Mouse (Mus musculus) heart, embryonic 12.5 days (tissue): ENCODE measurements at regions not wholly inside any gene's neighbourhood (a gene's known extent, or its start where the extent isn't known, plus 50 kb on each side); places are given as distances from the start of the nearest gene placed in this dataset.

Experiments
- ATAC-seq: fragments of 200-750 bp; cut with Nextera tagmentation; 2 replicates; pipeline ENCODE4 v1.8.0; 2017; ENCODE audit warnings: moderate TSS enrichment, moderate library complexity; ENCODE audit not compliant: insufficient number of reproducible peaks, low FRiP score
- H3K27ac ChIP-seq: fragments of 300-500 bp; sonication (generic); 2 replicates; pipeline ENCODE4 v1.5.1; 2016; ENCODE audit warnings: mild to moderate bottlenecking, moderate library complexity; ENCODE audit not compliant: poor library complexity, severe bottlenecking
- H3K27me3 ChIP-seq: fragments of 300-500 bp; sonication (generic); replicated peaks from 2 replicates; pipeline ENCODE4 v1.6.1; 2016; ENCODE audit warnings: mild to moderate bottlenecking, moderate library complexity
- H3K36me3 ChIP-seq: fragments of 300-500 bp; sonication (generic); 2 replicates; pipeline ENCODE4 v1.6.1; 2016; ENCODE audit warnings: mild to moderate bottlenecking, moderate library complexity
- H3K4me1 ChIP-seq: fragments of 300-500 bp; sonication (generic); replicated peaks from 2 replicates; pipeline ENCODE4 v1.6.1; 2016; ENCODE audit warnings: mild to moderate bottlenecking
- H3K4me2 ChIP-seq: fragments of 300-500 bp; sonication (generic); 2 replicates; pipeline ENCODE4 v1.6.1; 2016; ENCODE audit warnings: mild to moderate bottlenecking, moderate library complexity
- H3K4me3 ChIP-seq: fragments of 300-500 bp; sonication (generic); 2 replicates; pipeline ENCODE4 v1.5.1; 2016; ENCODE audit warnings: mild to moderate bottlenecking
- H3K9ac ChIP-seq: fragments of 300-500 bp; sonication (generic); 2 replicates; pipeline ENCODE4 v1.6.1; 2016; ENCODE audit warnings: mild to moderate bottlenecking, moderate library complexity
- H3K9me3 ChIP-seq: fragments of 300-500 bp; sonication (generic); replicated peaks from 2 replicates; pipeline ENCODE4 v1.6.1; 2016; ENCODE audit warnings: mild to moderate bottlenecking, moderate library complexity
- WGBS: fragments of 180-500 bp; shearing (Covaris S2); methylation state at CpG from one replicate; pipeline ENCODE4 v1.1.7; 2016; 5-methylcytosine and 5-hydroxymethylcytosine counted together

DNA sequence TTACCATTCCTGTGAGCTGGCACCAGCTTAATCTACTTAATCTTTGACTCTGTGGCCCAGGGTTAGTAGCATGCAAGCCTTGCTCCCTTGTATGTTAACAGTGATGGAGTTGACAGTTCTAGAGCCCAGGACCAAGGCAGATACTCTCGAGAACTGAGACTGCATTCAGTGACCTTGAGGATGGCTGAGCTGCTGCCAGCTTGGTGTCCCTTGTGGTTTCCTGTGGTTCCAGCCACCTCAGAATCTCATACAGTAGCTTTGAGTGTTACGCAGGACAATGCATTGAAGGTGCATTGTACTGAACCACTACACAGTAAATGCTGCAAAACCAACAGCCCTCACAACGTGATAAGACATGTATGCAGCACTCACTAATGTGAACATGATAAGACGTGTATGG is 90.6 kb downstream of the Zfp706 start:
- Histone ChIP-seq H3K9ac (no peak overlapping the region), H3K4me3 (no peak overlapping the region), H3K4me1 (peaks cover 23% of the 10 kb centered on the region), H3K9me3 (no peaks in the 10 kb centered on the region), H3K4me2 (no peak overlapping the region), H3K36me3 (no peaks in the 10 kb centered on the region), H3K27me3 (no peaks in the 10 kb centered on the region), H3K27ac (peak overlapping the region; percentile 7; the same call in 1 of the 2 replicates)
- no peak for ATAC-seq
- 30% methylated on average over 4 of the region's 4 CpGs for WGBS

DNA sequence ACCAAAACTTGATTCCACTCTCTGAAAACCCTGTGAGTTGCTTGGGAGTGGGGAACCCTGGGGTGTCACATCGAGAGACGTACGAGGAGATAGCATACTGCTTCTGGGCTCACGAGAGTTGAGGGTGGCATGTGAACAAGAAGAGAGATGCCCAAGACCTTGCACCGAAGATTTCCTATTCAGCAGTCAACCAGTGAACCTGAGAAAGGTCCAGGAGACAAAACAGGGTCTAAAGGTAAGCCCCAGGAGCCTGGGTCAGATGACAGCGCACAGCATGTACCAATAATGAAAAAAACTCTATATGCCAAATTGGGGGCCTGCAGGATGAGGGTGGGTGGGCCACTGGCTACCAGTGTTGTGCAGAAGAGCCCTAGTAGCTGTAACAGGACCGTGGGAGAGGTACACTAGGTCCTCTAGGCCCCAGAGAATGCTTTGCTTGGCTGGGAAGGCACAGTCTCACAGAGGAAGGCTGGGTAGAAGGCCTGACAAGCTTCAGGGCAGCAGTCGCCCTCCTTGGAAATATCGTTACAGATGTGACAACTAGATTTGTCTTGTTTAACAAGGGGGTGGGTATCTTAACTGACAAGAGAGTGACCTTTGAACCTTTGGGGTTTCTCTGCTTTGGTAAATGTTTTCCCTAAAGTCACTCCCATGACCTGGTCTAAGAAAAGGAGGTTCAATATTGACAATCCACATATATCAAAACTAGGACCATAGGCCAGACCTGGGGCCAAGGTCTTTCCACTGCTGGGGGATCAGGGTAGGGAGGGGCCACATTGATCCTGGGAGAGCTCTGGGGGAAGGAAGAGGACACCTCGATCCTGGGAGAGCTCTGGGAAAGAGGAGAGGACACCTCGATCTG is 93.1 kb downstream of the Zfp706 start:
- H3K4me1 ChIP-seq = peaks cover 26% of the 10 kb centered on the region
- no peaks in the 10 kb centered on the region for H3K36me3 ChIP-seq
- H3K9me3 ChIP-seq = no peaks in the 10 kb centered on the region
- no peaks in the 10 kb centered on the region for H3K27me3 ChIP-seq
- 78% methylated on average over 11 of the region's 11 CpGs for WGBS
- no peak overlapping the region for H3K4me2 ChIP-seq
- no peak overlapping the region for H3K9ac ChIP-seq
- H3K4me3 ChIP-seq = no peak overlapping the region
- no peak overlapping the region for H3K27ac ChIP-seq
- no peak for ATAC-seq

DNA sequence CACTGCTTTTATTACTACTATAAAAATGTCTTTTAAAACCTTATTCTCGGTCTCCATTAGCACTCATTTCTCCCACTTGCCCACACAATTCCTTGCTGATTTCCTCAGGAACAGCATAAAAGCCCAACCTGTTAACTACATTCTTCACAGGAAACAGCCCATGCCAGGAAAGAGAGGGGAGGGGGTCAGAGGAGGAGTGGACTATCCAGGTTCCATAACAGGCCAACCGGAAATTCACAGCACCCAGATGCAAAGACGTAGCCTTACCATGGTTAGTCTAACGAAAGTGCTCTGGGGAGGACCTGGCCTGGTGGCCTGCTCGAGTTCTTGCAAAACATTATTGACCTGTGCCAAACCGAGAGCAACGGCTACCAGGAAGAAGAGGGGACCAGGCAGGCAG is 94.3 kb downstream of the Zfp706 start:
- Histone ChIP-seq H3K4me3 (no peak overlapping the region), H3K9me3 (no peaks in the 10 kb centered on the region), H3K27ac (no peak overlapping the region), H3K9ac (no peak overlapping the region), H3K27me3 (no peaks in the 10 kb centered on the region), H3K36me3 (no peaks in the 10 kb centered on the region), H3K4me1 (peaks cover 17% of the 10 kb centered on the region), H3K4me2 (no peak overlapping the region)
- 79% methylated on average over 7 of the region's 7 CpGs for WGBS
- ATAC-seq = no peak

DNA sequence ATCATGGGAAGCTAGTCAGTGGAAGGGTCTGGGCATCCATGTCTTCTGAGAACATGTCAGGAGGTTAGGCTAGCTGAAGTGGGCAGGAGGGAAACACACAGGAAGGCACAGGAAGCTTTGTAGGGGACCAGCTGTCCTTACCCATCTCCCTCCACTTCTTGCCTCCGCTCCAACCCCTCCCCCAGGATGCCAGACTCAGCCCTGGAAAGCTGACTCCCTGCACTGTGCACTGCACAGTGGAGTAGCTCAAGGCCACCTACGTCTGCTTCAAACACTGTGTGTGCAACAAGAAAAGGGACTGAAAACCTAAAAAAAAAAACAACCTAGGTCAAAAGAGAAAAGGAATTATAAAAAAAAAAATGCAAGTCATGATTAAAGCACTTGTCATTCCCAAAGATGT is 97.3 kb downstream of the Zfp706 start:
- no peak overlapping the region for H3K4me2 ChIP-seq
- 62% methylated on average over 2 of the region's 2 CpGs for WGBS
- H3K9ac ChIP-seq = no peak overlapping the region
- no peak overlapping the region for H3K27ac ChIP-seq
- no peaks in the 10 kb centered on the region for H3K27me3 ChIP-seq
- H3K9me3 ChIP-seq = no peaks in the 10 kb centered on the region
- no peak overlapping the region for H3K4me3 ChIP-seq
- peaks cover 3% of the 10 kb centered on the region; the same call in 1 of the 2 replicates for H3K4me1 ChIP-seq
- H3K36me3 ChIP-seq = no peaks in the 10 kb centered on the region
- ATAC-seq = no peak

DNA sequence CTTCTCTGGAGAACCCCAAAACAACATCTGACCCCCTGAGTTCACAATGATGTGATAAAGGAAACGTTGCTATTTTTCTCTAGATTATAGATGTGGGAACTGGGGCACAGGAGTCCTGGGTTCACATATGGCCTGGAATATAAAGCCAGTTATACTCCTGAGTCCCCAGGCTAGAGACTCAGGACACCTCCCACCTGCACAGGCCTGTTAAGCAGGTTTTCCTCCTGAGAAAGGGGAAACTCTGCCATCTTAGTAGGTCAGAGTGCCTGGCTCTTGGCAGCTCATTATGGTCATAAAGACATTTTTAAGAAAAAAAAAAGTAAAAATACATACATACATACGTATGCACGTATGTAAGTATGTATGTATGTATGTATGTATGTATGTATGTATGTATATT is 98.1 kb downstream of the Zfp706 start:
- Histone ChIP-seq H3K4me3 (no peak overlapping the region), H3K4me2 (no peak overlapping the region), H3K27ac (no peak overlapping the region), H3K4me1 (peaks cover 3% of the 10 kb centered on the region; the same call in 1 of the 2 replicates), H3K27me3 (no peaks in the 10 kb centered on the region), H3K9me3 (no peaks in the 10 kb centered on the region), H3K9ac (no peak overlapping the region), H3K36me3 (no peaks in the 10 kb centered on the region)
- ATAC-seq = no peak
- 72% methylated on average over 3 of the region's 3 CpGs for WGBS

DNA sequence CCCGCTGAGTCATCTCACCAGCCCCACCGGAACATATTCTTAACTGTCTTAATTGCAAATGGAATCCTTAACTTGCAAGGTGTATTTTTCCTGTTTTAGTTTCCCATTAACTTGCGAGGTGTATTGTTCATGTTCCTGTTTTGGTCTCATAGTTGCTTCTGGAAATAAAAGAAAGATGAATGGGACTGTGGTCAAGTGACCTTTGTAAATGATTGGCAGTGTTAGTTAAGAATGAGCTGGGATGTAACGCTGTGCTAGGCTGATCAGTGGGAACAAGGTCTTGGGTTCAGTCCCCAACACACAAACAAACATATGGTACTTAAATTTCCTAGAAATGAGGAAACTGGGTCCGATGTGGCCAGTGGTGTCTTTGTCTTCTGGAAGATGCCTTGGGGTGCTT is 100.8 kb downstream of the Zfp706 start:
- Histone ChIP-seq H3K9me3 (no peaks in the 10 kb centered on the region), H3K27me3 (no peaks in the 10 kb centered on the region), H3K4me2 (no peak overlapping the region), H3K4me3 (no peak overlapping the region), H3K4me1 (peaks cover 15% of the 10 kb centered on the region), H3K36me3 (no peaks in the 10 kb centered on the region), H3K27ac (no peak overlapping the region), H3K9ac (no peak overlapping the region)
- 82% methylated on average over 5 of the region's 5 CpGs for WGBS
- no peak for ATAC-seq

DNA sequence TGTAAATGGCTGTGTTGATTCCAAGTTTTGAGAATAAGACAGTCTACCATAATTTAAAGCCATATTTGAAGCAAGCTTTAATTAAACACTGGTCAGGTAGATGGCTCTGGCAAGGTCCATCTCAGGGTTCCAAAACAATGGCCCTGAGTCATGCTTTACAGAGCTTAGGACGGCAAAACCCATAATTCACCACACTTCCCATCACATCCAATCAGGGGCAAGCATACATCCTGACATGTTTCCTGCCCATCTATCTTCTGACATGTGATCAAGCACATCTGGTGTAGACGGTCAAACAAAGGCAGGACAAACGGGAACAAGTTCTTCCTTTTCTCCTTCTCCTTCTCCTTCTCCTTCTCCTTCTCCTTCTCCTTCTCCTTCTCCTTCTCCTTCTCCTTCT is 101.5 kb downstream of the Zfp706 start:
- no peak for ATAC-seq
- no peaks in the 10 kb centered on the region for H3K36me3 ChIP-seq
- H3K4me3 ChIP-seq = no peak overlapping the region
- no peak overlapping the region for H3K9ac ChIP-seq
- 59% methylated on average over 3 of the region's 3 CpGs for WGBS
- H3K4me2 ChIP-seq = no peak overlapping the region
- H3K27ac ChIP-seq = no peak overlapping the region
- H3K27me3 ChIP-seq = no peaks in the 10 kb centered on the region
- H3K4me1 ChIP-seq = peaks cover 22% of the 10 kb centered on the region
- no peaks in the 10 kb centered on the region for H3K9me3 ChIP-seq

DNA sequence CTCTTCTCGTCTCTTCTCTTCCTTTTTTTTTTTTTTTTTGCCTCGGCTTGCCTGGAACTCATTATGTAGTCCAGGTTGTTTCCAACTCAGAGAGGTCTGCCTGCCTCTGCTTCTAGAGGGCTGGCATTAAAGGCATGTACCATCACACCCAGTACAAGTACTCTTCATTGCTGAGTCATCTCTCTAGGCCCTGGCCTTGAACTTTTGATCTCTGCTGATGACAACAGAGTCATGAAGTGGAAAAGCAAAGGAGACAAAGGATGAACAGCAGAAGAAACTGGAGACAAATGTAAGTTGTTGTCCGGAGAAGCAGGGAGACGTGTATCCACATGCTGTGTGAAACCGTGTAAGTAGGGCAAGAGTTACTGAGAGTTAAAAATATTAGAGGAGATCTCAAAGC is 103.7 kb downstream of the Zfp706 start:
- Histone ChIP-seq H3K27ac (no peak overlapping the region), H3K9me3 (no peaks in the 10 kb centered on the region)
- WGBS = 74% methylated on average over 5 of the region's 5 CpGs

DNA sequence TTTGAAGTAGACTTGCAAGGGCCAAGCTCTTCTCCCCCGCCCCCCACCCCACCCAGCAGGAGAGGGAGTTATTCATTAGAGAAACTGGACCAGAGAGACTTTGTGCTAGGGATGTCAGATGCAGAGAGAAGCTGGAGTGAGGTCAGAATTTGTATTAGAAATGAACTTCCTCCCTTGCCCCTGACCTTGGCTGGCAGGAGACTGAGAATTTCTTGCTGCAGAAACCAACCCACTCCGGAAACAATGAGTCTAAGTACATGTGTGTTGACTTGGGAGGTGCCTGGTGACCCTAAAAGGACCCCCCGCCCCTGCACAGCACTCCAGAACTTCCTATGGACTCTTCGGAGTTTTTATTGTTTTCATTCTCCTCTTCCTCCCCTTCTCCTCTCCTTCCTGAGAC is 104.3 kb downstream of the Zfp706 start:
- 47% methylated on average over 4 of the region's 4 CpGs for WGBS
- H3K27ac ChIP-seq = peak overlapping the region; percentile 52; the same call in 1 of the 2 replicates
- peaks cover 32% of the 10 kb centered on the region for H3K4me1 ChIP-seq
- no peak overlapping the region for H3K9ac ChIP-seq
- H3K27me3 ChIP-seq = no peaks in the 10 kb centered on the region
- no peak overlapping the region for H3K4me2 ChIP-seq
- no peak overlapping the region for H3K4me3 ChIP-seq
- no peaks in the 10 kb centered on the region for H3K9me3 ChIP-seq
- no peaks in the 10 kb centered on the region for H3K36me3 ChIP-seq
- ATAC-seq = peak; percentile 9; the same call in 1 of the 2 replicates

More for the DNA sequence above, 103.7 kb downstream of the Zfp706 start:
- Histone ChIP-seq H3K4me2 (no peak overlapping the region), H3K36me3 (no peaks in the 10 kb centered on the region), H3K4me1 (peaks cover 32% of the 10 kb centered on the region), H3K4me3 (no peak overlapping the region), H3K27me3 (no peaks in the 10 kb centered on the region), H3K9ac (no peak overlapping the region)
- no peak for ATAC-seq

DNA sequence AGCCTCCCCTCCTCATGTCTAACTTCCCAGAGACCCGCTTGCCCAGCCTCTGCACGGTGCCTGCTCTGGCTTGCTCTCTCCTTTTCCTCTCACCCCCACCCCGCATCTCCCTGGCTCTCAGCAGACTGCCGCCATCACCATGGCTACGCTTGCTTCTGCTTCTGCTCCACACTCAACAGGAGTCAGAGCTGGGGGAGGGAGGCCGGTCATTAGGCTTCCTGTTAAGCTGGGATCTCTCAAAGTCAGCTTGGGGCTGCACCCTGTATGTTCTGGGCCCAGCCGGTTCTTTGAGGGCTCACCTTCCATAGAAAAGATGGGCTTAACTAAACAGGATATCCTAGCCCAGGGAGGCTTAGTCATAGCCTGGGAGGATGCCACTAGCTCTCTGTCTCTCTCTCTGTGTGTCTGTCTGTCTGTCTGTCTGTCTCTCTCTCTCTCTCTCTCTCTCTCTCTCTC is 105.7 kb downstream of the Zfp706 start:
- Histone ChIP-seq H3K4me2 (peak overlapping the region; percentile 44; the same call in 1 of the 2 replicates), H3K27me3 (no peaks in the 10 kb centered on the region), H3K4me3 (no peak overlapping the region), H3K4me1 (peaks cover 32% of the 10 kb centered on the region), H3K36me3 (no peaks in the 10 kb centered on the region), H3K9me3 (no peaks in the 10 kb centered on the region), H3K27ac (no peak overlapping the region; the same call in 1 of the 2 replicates), H3K9ac (peak overlapping the region; percentile 28; the same call in 1 of the 2 replicates)
- WGBS = 1% methylated on average over 7 of the region's 7 CpGs
- peak; percentile 77 for ATAC-seq

DNA sequence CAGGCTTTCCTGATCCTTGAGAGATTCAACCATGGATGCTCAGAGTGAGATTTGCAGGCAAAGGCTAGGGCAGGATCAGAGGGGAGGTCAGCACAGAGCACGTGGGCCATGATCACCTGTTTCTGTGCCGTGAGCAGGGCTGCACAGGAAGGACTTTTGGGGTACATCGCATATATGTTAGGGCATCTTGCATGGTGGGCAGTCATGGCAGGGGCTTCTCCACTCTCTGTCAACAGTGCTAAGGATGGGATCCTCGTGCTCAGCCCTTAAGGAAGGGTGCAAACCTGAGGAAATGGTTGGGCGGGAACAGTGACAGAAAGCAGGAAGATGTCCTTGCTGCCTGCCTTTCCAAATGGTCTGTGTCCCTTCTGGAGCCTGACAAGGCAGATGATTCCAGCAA is 106.2 kb downstream of the Zfp706 start:
- H3K9ac ChIP-seq = no peak overlapping the region
- H3K27me3 ChIP-seq = no peaks in the 10 kb centered on the region
- peak overlapping the region; percentile 44; the same call in 1 of the 2 replicates for H3K4me2 ChIP-seq
- 0 out of 2 replicates have a peak, but pooled peaks have one; percentile 2 for ATAC-seq
- WGBS = 55% methylated on average over 5 of the region's 5 CpGs
- H3K9me3 ChIP-seq = no peaks in the 10 kb centered on the region
- no peak overlapping the region; the same call in 1 of the 2 replicates for H3K27ac ChIP-seq
- peaks cover 32% of the 10 kb centered on the region for H3K4me1 ChIP-seq
- H3K4me3 ChIP-seq = no peak overlapping the region
- no peaks in the 10 kb centered on the region for H3K36me3 ChIP-seq
